Mouse (Mus musculus): ENCODE measurements around the gene Zkscan14. TPM values are rescaled to one million over a fixed set of nuclear protein-coding genes. Genes with fewer than 3 reads are reported as not detected.

The Zkscan14 gene
- total and polyA plus RNA-seq, 3 experiments: 6.7 to 7.5 TPM; not detected in 1

GRCm38 (mm10) chr5:145203936-145204691 lies 2.4 kb upstream of the Zkscan14 start, which contains the start of gene Zkscan5 (continued):
- no peak for TF ChIP-seq POLR2AphosphoS5 (IDR thresholded peaks at IDR 0.05; ENCODE audit: borderline replicate concordance, low read depth, low read length)
- no peak for TF ChIP-seq MEF2A (IDR thresholded peaks at IDR 0.05; ENCODE audit: extremely low read depth, insufficient replicate concordance, low read depth, low read length, poor library complexity, severe bottlenecking)
- TF ChIP-seq CHD1 (IDR thresholded peaks at IDR 0.05; ENCODE audit: low read depth, low read length): 0 out of 2 replicates have a peak, but pooled peaks have one; percentile 3

- H3K36me3 ChIP-seq (ENCODE audit: control insufficient read depth in 1 of 2, insufficient read depth in 2 of 2, low read length in 2 of 2): peaks cover 0 to 16% of the 10 kb centered on the region in 2 experiments; a peak in 2 of 4 replicates
- no peak for TF ChIP-seq SIN3A (IDR thresholded peaks at IDR 0.05; ENCODE audit: low read length)
- TF ChIP-seq ZMIZ1 (IDR thresholded peaks at IDR 0.05; ENCODE audit: low read depth, low read length): no peak
- no peak for TF ChIP-seq GABPA (IDR thresholded peaks at IDR 0.05; ENCODE audit: low read depth, low read length)
- TF ChIP-seq SMC3 (IDR thresholded peaks at IDR 0.05; ENCODE audit: low read depth, low read length): no peak
- no peak for TF ChIP-seq POLR2AphosphoS2 (IDR thresholded peaks at IDR 0.05; ENCODE audit: low read length)
- no peak for TF ChIP-seq ZC3H11A (IDR thresholded peaks at IDR 0.05; ENCODE audit: low read depth, low read length)
- no peak for TF ChIP-seq RAD21 (IDR thresholded peaks at IDR 0.05; ENCODE audit: low read depth, low read length)
- no peak for TF ChIP-seq UBTF (IDR thresholded peaks at IDR 0.05; ENCODE audit: borderline replicate concordance, insufficient read depth, low read depth, low read length)
- no peak for DNase-seq (ENCODE audit: low read depth, low spot score)
- peaks cover 0 to 20% of the 10 kb centered on the region in 2 experiments; a peak in 2 of 4 replicates for H3K4me1 ChIP-seq (ENCODE audit: control insufficient read depth in 1 of 2, insufficient read depth in 2 of 2, low read length in 2 of 2)
- no peak overlapping the region for H3K27ac ChIP-seq (ENCODE audit: control insufficient read depth, low read depth, low read length)
- H3K4me3 ChIP-seq (ENCODE audit: control insufficient read depth in 1 of 2, insufficient read depth in 1 of 2, low read depth in 2 of 2, low read length in 2 of 2): no peak overlapping the region
- H3K9me3 ChIP-seq (replicated peaks; ENCODE audit: insufficient read depth, low read length): no peaks in the 10 kb centered on the region
- H3K9ac ChIP-seq (ENCODE audit: control insufficient read depth, low read depth, low read length, poor library complexity, severe bottlenecking): no peak overlapping the region
- no peaks in the 10 kb centered on the region for H3K27me3 ChIP-seq (ENCODE audit: control insufficient read depth in 1 of 2, insufficient read depth in 2 of 2, low read length in 2 of 2)
- H3K79me2 ChIP-seq (ENCODE audit: control insufficient read depth, insufficient read depth, low read length, poor library complexity): peaks cover 27% of the 10 kb centered on the region
Measured at GRCm38 (mm10) chr5:145202446-145202845, 778 bp upstream of the Zkscan14 start.

- Histone ChIP-seq H3K9ac (ENCODE audit: control insufficient read depth, low read depth, low read length, poor library complexity, severe bottlenecking) (peak overlapping the region; percentile 95), H3K4me1 (ENCODE audit: control insufficient read depth in 1 of 2, insufficient read depth in 2 of 2, low read length in 2 of 2) (peaks cover 0 to 18% of the 10 kb centered on the region in 2 experiments; a peak in 2 of 4 replicates), H3K4me3 (ENCODE audit: control insufficient read depth in 1 of 2, insufficient read depth in 1 of 2, low read depth in 2 of 2, low read length in 2 of 2) (peak overlapping the region; percentile 50 to 98), H3K27ac (ENCODE audit: control insufficient read depth, low read depth, low read length) (peak overlapping the region; percentile 32; the same call in 1 of the 2 replicates), H3K36me3 (ENCODE audit: control insufficient read depth in 1 of 2, insufficient read depth in 2 of 2, low read length in 2 of 2) (peaks cover 0 to 11% of the 10 kb centered on the region in 2 experiments; a peak in 1 of 4 replicates), H3K79me2 (ENCODE audit: control insufficient read depth, insufficient read depth, low read length, poor library complexity) (peaks cover 17% of the 10 kb centered on the region), H3K9me3 (replicated peaks; ENCODE audit: insufficient read depth, low read length) (no peaks in the 10 kb centered on the region), H3K27me3 (ENCODE audit: control insufficient read depth in 1 of 2, insufficient read depth in 2 of 2, low read length in 2 of 2) (no peaks in the 10 kb centered on the region)
- no peak for TF ChIP-seq ETS1 (IDR thresholded peaks at IDR 0.05; ENCODE audit: low read depth, low read length)
- TF ChIP-seq BHLHE40 (IDR thresholded peaks at IDR 0.05; ENCODE audit: borderline replicate concordance, low read depth, low read length): peak; percentile 64; the same call in 1 of the 2 replicates
- TF ChIP-seq USF1 (IDR thresholded peaks at IDR 0.05; ENCODE audit: low read depth, low read length): peak; percentile 62; the same call in 1 of the 2 replicates
- peak; percentile 57 for TF ChIP-seq MXI1 (IDR thresholded peaks at IDR 0.05; ENCODE audit: low read depth, low read length)
- no peak for TF ChIP-seq USF2 (IDR thresholded peaks at IDR 0.05; ENCODE audit: borderline replicate concordance in 1 of 2, insufficient read depth in 1 of 2, low read depth in 1 of 2, low read length in 2 of 2)
- no peak for TF ChIP-seq UBTF (IDR thresholded peaks at IDR 0.05; ENCODE audit: borderline replicate concordance, insufficient read depth, low read depth, low read length)
- peak; percentile 56 for DNase-seq (ENCODE audit: low read depth, low spot score)
Measured at GRCm38 (mm10) chr5:145200387-145200786, 1.3 kb downstream of the Zkscan14 start.

Data from MEL (cell line).